Mouse (Mus musculus) kidney, adult 2 months (tissue): Measurements from ENCODE around the gene Bcl2l10.

Experiments
- CTCF ChIP-seq: fragments of 200-500 bp; conservative IDR thresholded peaks from 2 replicates; pipeline ENCODE4 v1.5.1; 2011; ENCODE audit warnings: low read depth, mild to moderate bottlenecking, control low read depth, low read length, moderate library complexity, mixed read lengths; ENCODE audit not compliant: insufficient read depth, insufficient read length
- POLR2A ChIP-seq: fragments of 200-500 bp; IDR thresholded peaks from one replicate; pipeline ENCODE4 v1.6.1; 2011; ENCODE audit warnings: low read depth, low read length, control low read depth

GRCm38 (mm10) chr9:75304286-75304685 lies 43.3 kb upstream of the Bcl2l10 start:
- TF ChIP-seq CTCF (no peak), POLR2A (no peak)
